Mouse (Mus musculus) CH12.LX (cell line): ENCODE data around the gene Adipor2. TPM values are rescaled to one million over a fixed set of nuclear protein-coding genes. Genes with fewer than 3 reads are reported as not detected.

ENCODE experiments used
- DNase-seq: peaks from one replicate; pipeline ENCODE4 v3.0.0-alpha.2; 2013; ENCODE audit errors: extremely low read depth
- H3K27ac ChIP-seq: 2 replicates; pipeline ENCODE4 v1.5.1; 2012; ENCODE audit warnings: low read depth, mild to moderate bottlenecking, control low read depth, moderate library complexity; ENCODE audit not compliant: insufficient read depth
- H3K27me3 ChIP-seq: replicated peaks from 2 replicates; pipeline ENCODE3; 2012; ENCODE audit warnings: inconsistent platforms
- H3K36me3 ChIP-seq, 2 experiments: replicated peaks in 1 of 2; 2 replicates each; pipeline versions ENCODE3 to v1.6.1; 2012; ENCODE audit warnings: inconsistent platforms in 1 of 2, low read length in 1 of 2, mild to moderate bottlenecking in 1 of 2, mixed read lengths in 1 of 2, moderate library complexity in 1 of 2; ENCODE audit not compliant: control insufficient read depth in 1 of 2, insufficient read depth in 1 of 2
- H3K4me1 ChIP-seq, 2 experiments: 2 replicates each; pipeline ENCODE4 v1.6.1; 2012; ENCODE audit warnings: inconsistent platforms in 1 of 2, moderate library complexity in 1 of 2; ENCODE audit not compliant: insufficient read depth in 2 of 2, control insufficient read depth in 1 of 2
- H3K4me2 ChIP-seq: 2 replicates; pipeline ENCODE4 v1.6.1; 2012; ENCODE audit warnings: low read depth, mild to moderate bottlenecking, control low read depth; ENCODE audit not compliant: poor library complexity, insufficient read depth, severe bottlenecking
- H3K4me3 ChIP-seq, 3 experiments: fragments of 150-350 bp in 1 of 3; sonication (generic) in 1 of 3; replicated peaks in 1 of 3; 2 replicates each; pipeline versions ENCODE3 to v1.5.1; 2011 to 2012; ENCODE audit warnings: low read depth in 2 of 3, low read length in 2 of 3, mild to moderate bottlenecking in 2 of 3, moderate library complexity in 2 of 3, control low read depth in 1 of 3, improper control_type of control experiment in 1 of 3, inconsistent platforms in 1 of 3, mixed read lengths in 1 of 3; ENCODE audit not compliant: poor library complexity in 1 of 3
- H3K79me2 ChIP-seq: replicated peaks from 2 replicates; pipeline ENCODE4 v1.6.1; 2012; ENCODE audit warnings: mild to moderate bottlenecking, moderate library complexity; ENCODE audit not compliant: control insufficient read depth, poor library complexity, insufficient read depth, severe bottlenecking; ENCODE audit errors: extremely low read depth
- H3K9ac ChIP-seq: 2 replicates; pipeline ENCODE4 v1.6.1; 2012; ENCODE audit warnings: low read depth, mild to moderate bottlenecking, control low read depth, moderate library complexity; ENCODE audit not compliant: insufficient read depth
- H3K9me3 ChIP-seq: replicated peaks from 2 replicates; pipeline ENCODE3; 2012; ENCODE audit warnings: low read length, inconsistent platforms, mixed read lengths
- BHLHE40 ChIP-seq: IDR thresholded peaks from 2 replicates; pipeline ENCODE4 v1.6.1; 2011; ENCODE audit warnings: mild to moderate bottlenecking, low read depth, low read length, improper control_type of control experiment
- CTCF ChIP-seq, 2 experiments: IDR thresholded peaks in 1 of 2; conservative IDR thresholded peaks in 1 of 2; 2 replicates each; pipeline ENCODE4 v1.5.1; 2011 to 2012; ENCODE audit warnings: low read depth in 2 of 2, low read length in 2 of 2, improper control_type of control experiment in 1 of 2, inconsistent platforms in 1 of 2, mild to moderate bottlenecking in 1 of 2, moderate library complexity in 1 of 2
- E2F4 ChIP-seq: IDR thresholded peaks from 2 replicates; pipeline ENCODE4 v1.6.1; 2011; ENCODE audit warnings: low read depth, low read length, improper control_type of control experiment; ENCODE audit not compliant: insufficient replicate concordance
- EP300 ChIP-seq: IDR thresholded peaks from 2 replicates; pipeline ENCODE4 v1.6.1; 2011; ENCODE audit warnings: low read length, improper control_type of control experiment
- ETS1 ChIP-seq: conservative IDR thresholded peaks from 2 replicates; pipeline ENCODE4 v1.6.1; 2012; ENCODE audit warnings: low read depth, mild to moderate bottlenecking, inconsistent platforms, low read length, improper control_type of control experiment, moderate library complexity
- GABPA ChIP-seq: IDR thresholded peaks from 2 replicates; pipeline ENCODE4 v1.6.1; 2012; ENCODE audit warnings: low read depth, low read length, improper control_type of control experiment, inconsistent platforms; ENCODE audit not compliant: insufficient replicate concordance
- HCFC1 ChIP-seq: IDR thresholded peaks from 2 replicates; pipeline ENCODE4 v1.6.1; 2012; ENCODE audit warnings: low read depth, mild to moderate bottlenecking, inconsistent platforms, low read length, improper control_type of control experiment
- IRF4 ChIP-seq: IDR thresholded peaks from 2 replicates; pipeline ENCODE4 v1.6.1; 2014; ENCODE audit warnings: low read depth, mild to moderate bottlenecking, inconsistent platforms, low read length, improper control_type of control experiment
- JUN ChIP-seq: IDR thresholded peaks from 2 replicates; pipeline ENCODE4 v1.6.1; 2011; ENCODE audit warnings: low read depth, mild to moderate bottlenecking, low read length, improper control_type of control experiment, moderate library complexity; ENCODE audit not compliant: insufficient read depth
- JUND ChIP-seq: conservative IDR thresholded peaks from 2 replicates; pipeline ENCODE4 v1.6.1; 2011; ENCODE audit warnings: low read depth, low read length, improper control_type of control experiment
- KAT2A ChIP-seq: IDR thresholded peaks from 2 replicates; pipeline ENCODE4 v1.6.1; 2012; ENCODE audit warnings: low read length, improper control_type of control experiment, inconsistent platforms; ENCODE audit not compliant: insufficient replicate concordance
- MAX ChIP-seq: IDR thresholded peaks from 2 replicates; pipeline ENCODE4 v1.6.1; 2011; ENCODE audit warnings: low read length, improper control_type of control experiment
- MEF2A ChIP-seq: IDR thresholded peaks from 2 replicates; pipeline ENCODE4 v1.6.1; 2014; ENCODE audit warnings: low read depth, mild to moderate bottlenecking, inconsistent platforms, low read length, improper control_type of control experiment, borderline replicate concordance
- MXI1 ChIP-seq: IDR thresholded peaks from 2 replicates; pipeline ENCODE4 v1.6.1; 2011; ENCODE audit warnings: mild to moderate bottlenecking, low read depth, low read length, improper control_type of control experiment
- MYC ChIP-seq: IDR thresholded peaks from 2 replicates; pipeline ENCODE4 v1.6.1; 2011; ENCODE audit warnings: low read depth, mild to moderate bottlenecking, improper control_type of control experiment, low read length
- PAX5 ChIP-seq: IDR thresholded peaks from 2 replicates; pipeline ENCODE4 v1.6.1; 2012; ENCODE audit warnings: low read length, inconsistent platforms, mixed read lengths
- POLR2A ChIP-seq: IDR thresholded peaks from 2 replicates; pipeline ENCODE4 v1.6.1; 2011; ENCODE audit warnings: low read depth, mild to moderate bottlenecking, improper control_type of control experiment, low read length
- POLR2AphosphoS2 ChIP-seq: IDR thresholded peaks from 2 replicates; pipeline ENCODE4 v1.6.1; 2011; ENCODE audit warnings: low read depth, low read length, improper control_type of control experiment
- RAD21 ChIP-seq: IDR thresholded peaks from 2 replicates; pipeline ENCODE4 v1.6.1; 2011; ENCODE audit warnings: low read depth, mild to moderate bottlenecking, low read length, improper control_type of control experiment, moderate library complexity
- RCOR1 ChIP-seq: conservative IDR thresholded peaks from 2 replicates; pipeline ENCODE4 v1.6.1; 2012; ENCODE audit warnings: low read depth, mild to moderate bottlenecking, inconsistent platforms, low read length, improper control_type of control experiment
- SMC3 ChIP-seq: IDR thresholded peaks from 2 replicates; pipeline ENCODE4 v1.6.1; 2011; ENCODE audit warnings: low read depth, low read length, improper control_type of control experiment
- UBTF ChIP-seq: IDR thresholded peaks from 2 replicates; pipeline ENCODE4 v1.6.1; 2012; ENCODE audit warnings: low read depth, mild to moderate bottlenecking, inconsistent platforms, low read length, improper control_type of control experiment, moderate library complexity
- USF2 ChIP-seq: conservative IDR thresholded peaks from 2 replicates; pipeline ENCODE4 v1.6.1; 2011; ENCODE audit warnings: low read depth, low read length, improper control_type of control experiment
- ZC3H11A ChIP-seq: IDR thresholded peaks from 2 replicates; pipeline ENCODE4 v1.6.1; 2012; ENCODE audit warnings: low read depth, mild to moderate bottlenecking, inconsistent platforms, low read length, improper control_type of control experiment
- ZNF384 ChIP-seq: IDR thresholded peaks from 2 replicates; pipeline ENCODE4 v1.6.1; 2012; ENCODE audit warnings: low read depth, low read length, improper control_type of control experiment, inconsistent platforms
- dilution Hi-C: fragments of 300-500 bp; cut with MboI; formaldehyde crosslinking; loops from 2 replicates; pipeline ENCODE4 v1.14.3; 2020; ENCODE audit warnings: low sequenced_read_pairs; ENCODE audit not compliant: extremely low pct_unique_long_range_greater_than_20kb, extremely low pct_ligation_motif_present
- in situ Hi-C: fragments of 300-500 bp; cut with MboI; formaldehyde crosslinking; loops from 3 replicates; pipeline ENCODE4 v1.14.3; 2019; ENCODE audit warnings: low sequenced_read_pairs, low pct_ligation_motif_present, low pct_unique_long_range_greater_than_20kb, mixed read lengths
- polyA plus RNA-seq: library from polyadenylated mRNA; unstranded; fragments of >175 nt; gene quantifications from 2 replicates; pipeline ENCODE4 v1.2.1, GENCODE M21; 2012; ENCODE audit warnings: low read depth; ENCODE audit not compliant: insufficient read length
- total RNA-seq, 2 experiments: library from RNA; depleted of rRNA; stranded (reverse); fragments of 300-350 nt in 1 of 2; fragments of >200 nt in 1 of 2; gene quantifications; 2 replicates each; pipeline ENCODE4 v1.2.3; 2012 to 2014

Adipor2 gene
- total and polyA plus RNA-seq, 3 experiments: 29.8 to 43.5 (median 40.3) TPM

GRCm38 (mm10) chr6:119358020-119358571, 59.4 kb downstream of the Adipor2 start:
- dilution Hi-C loops: no loop called here
- in situ Hi-C loops: no loop called here

GRCm38 (mm10) chr6:119352501-119352900, 65.0 kb downstream of the Adipor2 start:
- no peaks in the 10 kb centered on the region for H3K79me2 ChIP-seq
- in situ Hi-C loops: loop anchor here (5.0 kb wide), 1 partner anchor 85 kb away; no protein-coding TSS in a partner anchor
- no peak overlapping the region for H3K9ac ChIP-seq

More at GRCm38 (mm10) chr6:119358020-119358571, 59.4 kb downstream of the Adipor2 start:
- H3K36me3 ChIP-seq: peaks cover 56 to 92% of the 10 kb centered on the region in 2 experiments
- H3K9ac ChIP-seq: no peak overlapping the region
- no peaks in the 10 kb centered on the region for H3K9me3 ChIP-seq
- H3K4me3 ChIP-seq: no peak overlapping the region
- H3K4me2 ChIP-seq: no peak overlapping the region
- DNase-seq: peak; percentile 29
- peaks cover 0 to 8% of the 10 kb centered on the region in 2 experiments; a peak in 2 of 4 replicates for H3K4me1 ChIP-seq
- H3K79me2 ChIP-seq: no peaks in the 10 kb centered on the region
- no peak overlapping the region for H3K27ac ChIP-seq
- H3K27me3 ChIP-seq: no peaks in the 10 kb centered on the region
- TF ChIP-seq CTCF (conservative IDR thresholded peaks at IDR 0.05 in 1 of 2, IDR thresholded peaks at IDR 0.05 in 1 of 2; ENCODE audit: low read depth in 2 of 2, low read length in 2 of 2) (no peak), BHLHE40 (0 out of 2 replicates have a peak, but pooled peaks have one; percentile 7), JUN (0 out of 2 replicates have a peak, but pooled peaks have one; percentile 13), EP300 (peak; percentile 89), IRF4 (peak; percentile 89), ZC3H11A (no peak), MEF2A (no peak)

GRCm38 (mm10) chr6:119351656-119352055, 65.8 kb downstream of the Adipor2 start:
- Histone ChIP-seq H3K4me2 (no peak overlapping the region), H3K4me1 (peaks cover 0 to 18% of the 10 kb centered on the region in 2 experiments; a peak in 2 of 4 replicates), H3K9me3 (no peaks in the 10 kb centered on the region), H3K27ac (no peak overlapping the region), H3K79me2 (no peaks in the 10 kb centered on the region), H3K4me3 (no peak overlapping the region), H3K9ac (no peak overlapping the region)
- DNase-seq: no peak
- in situ Hi-C loops (loop anchor here (5.0 kb wide), 1 partner anchor 86 kb away; no protein-coding TSS in a partner anchor), dilution Hi-C loops (no loop called here)
- TF ChIP-seq POLR2A (no peak), POLR2AphosphoS2 (no peak), MEF2A (no peak), KAT2A (no peak), MXI1 (no peak), MYC (no peak), PAX5 (no peak), ZNF384 (no peak), IRF4 (no peak), EP300 (no peak), HCFC1 (no peak), ETS1 (no peak), RAD21 (no peak), GABPA (no peak), USF2 (no peak), UBTF (no peak), JUND (no peak), MAX (no peak), E2F4 (no peak), SMC3 (no peak)
- TF ChIP-seq, all 38 proteins: peak for 0
- no peaks in the 10 kb centered on the region for H3K27me3 ChIP-seq
- H3K36me3 ChIP-seq: peaks cover 24 to 49% of the 10 kb centered on the region in 2 experiments

More at GRCm38 (mm10) chr6:119352501-119352900, 65.0 kb downstream of the Adipor2 start:
- no peak for DNase-seq
- TF ChIP-seq CTCF (conservative IDR thresholded peaks at IDR 0.05 in 1 of 2, IDR thresholded peaks at IDR 0.05 in 1 of 2; ENCODE audit: low read depth in 2 of 2, low read length in 2 of 2) (no peak), RCOR1 (no peak)
- Histone ChIP-seq H3K4me3 (no peak overlapping the region), H3K4me1 (peaks cover 0 to 18% of the 10 kb centered on the region in 2 experiments; a peak in 2 of 4 replicates), H3K4me2 (no peak overlapping the region), H3K9me3 (no peaks in the 10 kb centered on the region), H3K27me3 (no peaks in the 10 kb centered on the region), H3K27ac (no peak overlapping the region), H3K36me3 (peaks cover 30 to 55% of the 10 kb centered on the region in 2 experiments)
- dilution Hi-C loops: no loop called here
